26 mouse cellular contexts compared by ENCODE assay signal in genomic region chr1:41133946-41134345, GRCm38 (mm10).
A peak's percentile ranks its signal among the peaks of the same experiment; 100 is the strongest.
DNase-seq lines count a peak whose midpoint lies in the region; ATAC-seq and TF ChIP-seq lines count a peak whose summit lies in the region.
"Had no signal": no experiment of that assay in that cellular context is flagged by ENCODE, and none has a peak within 500 bp of the region (broad histone marks: within the 10 kb centered on the region; RNA-seq: fewer than 3 reads in every experiment).

No protein-coding gene starts in this region.

- H3K27me3 ChIP-seq in heart, embryonic 16.5 days (ENCODE audit: control insufficient read depth, insufficient read depth, low read length) = no peaks in the 10 kb centered on the region
- H3K27me3 ChIP-seq: hindbrain, embryonic 12.5 days; liver, embryonic 13.5 days; midbrain, embryonic 15.5 days; neural tube, embryonic 13.5 days had no signal

- peaks cover 8% of the 10 kb centered on the region for H3K4me1 ChIP-seq in heart, embryonic 16.5 days (ENCODE audit: control insufficient read depth, insufficient read depth, low read length)
- H3K4me1 ChIP-seq: liver, embryonic 13.5 days; midbrain, embryonic 15.5 days had no signal

- TF ChIP-seq POLR2A in brain, embryonic 14.5 days (IDR thresholded peaks at IDR 0.05; ENCODE audit: borderline replicate concordance, extremely low read depth, insufficient read depth, insufficient read length, poor library complexity, severe bottlenecking) = no peak

- 14% methylated on average over 8 of the region's 8 CpGs for WGBS in heart, embryonic 16.5 days

- TF ChIP-seq CTCF in brain, embryonic 14.5 days (IDR thresholded peaks at IDR 0.05; ENCODE audit: borderline replicate concordance, extremely low read depth, insufficient read depth, insufficient read length) = no peak

- H3K4me2 ChIP-seq in heart, embryonic 16.5 days (ENCODE audit: low read depth, low read length) = peak overlapping the region; percentile 23; the same call in 1 of the 2 replicates
- H3K4me2 ChIP-seq: embryonic facial prominence, embryonic 12.5 days; forebrain, embryonic 12.5 days; hindbrain, embryonic 12.5 days; liver, embryonic 13.5 days; midbrain, embryonic 15.5 days; neural tube, embryonic 13.5 days had no signal

- H3K36me3 ChIP-seq in heart, embryonic 16.5 days (ENCODE audit: control insufficient read depth, insufficient read depth) = no peaks in the 10 kb centered on the region
- H3K36me3 ChIP-seq: embryonic facial prominence, embryonic 12.5 days; forebrain, embryonic 12.5 days; hindbrain, embryonic 12.5 days; liver, embryonic 13.5 days; midbrain, embryonic 15.5 days; neural tube, embryonic 13.5 days had no signal

- no peak overlapping the region for H3K4me3 ChIP-seq in heart, embryonic 16.5 days (ENCODE audit: low read length)
- H3K4me3 ChIP-seq: embryonic facial prominence, embryonic 12.5 days; erythroblast, embryonic 14.5 days; forebrain, embryonic 12.5 days; heart, adult 2 months; hindbrain, embryonic 12.5 days; liver, embryonic 13.5 days; midbrain, embryonic 15.5 days; neural tube, embryonic 13.5 days had no signal

- H3K9me3 ChIP-seq in heart, embryonic 16.5 days (replicated peaks; ENCODE audit: control insufficient read depth, low read length) = no peaks in the 10 kb centered on the region
- H3K9me3 ChIP-seq: embryonic facial prominence, embryonic 12.5 days; forebrain, embryonic 12.5 days; hindbrain, embryonic 12.5 days; midbrain, embryonic 15.5 days; neural tube, embryonic 13.5 days had no signal

- DNase-seq in lung, postnatal 10 days = peak; percentile 11
- no peak for DNase-seq in lung, postnatal 25 days (ENCODE audit: low spot score)
- DNase-seq in brain, embryonic 14.5 days (ENCODE audit: low read depth) = peak; percentile 37
- no peak for DNase-seq in spleen, postnatal 14 days (ENCODE audit: low spot score in 2 of 2)
- DNase-seq in embryo, embryonic 10 days (ENCODE audit: low spot score) = no peak
- no peak for DNase-seq in frontal cortex, postnatal 14 days (ENCODE audit: low spot score in 2 of 2)
- DNase-seq: adrenal gland, postnatal 36 days; cerebellum, adult 11-12 months; cerebellum, postnatal 14 days; gastrocnemius, postnatal 14 days; kidney, adult 11 months; kidney, postnatal 4 days; liver, embryonic 13.5 days; lung, adult 2 months; right cerebral cortex, postnatal 4 days; thymus, adult 18-20 months; thymus, postnatal 36 days had no signal

- H3K9ac ChIP-seq in heart, embryonic 16.5 days (ENCODE audit: low read length) = no peak overlapping the region
- H3K9ac ChIP-seq: embryonic facial prominence, embryonic 12.5 days; forebrain, embryonic 12.5 days; hindbrain, embryonic 12.5 days; liver, embryonic 13.5 days; midbrain, embryonic 15.5 days; neural tube, embryonic 13.5 days had no signal

- peak overlapping the region; percentile 54 for H3K27ac ChIP-seq in heart, embryonic 16.5 days (ENCODE audit: low read length)
- H3K27ac ChIP-seq: embryonic facial prominence, embryonic 12.5 days; forebrain, embryonic 12.5 days; heart, adult 2 months; hindbrain, embryonic 12.5 days; liver, embryonic 13.5 days; macrophage; midbrain, embryonic 15.5 days; neural tube, embryonic 13.5 days had no signal

- peak; percentile 58; the same call in 1 of the 2 replicates for ATAC-seq in heart, embryonic 16.5 days (replicated peaks; ENCODE audit: extremely low read depth, insufficient read depth, low FRiP score)
- ATAC-seq: midbrain, embryonic 15.5 days had no signal

Comparison
In these comparisons a context has a peak if more than half of its experiments do, and no peak if none do; other contexts are left out.
1. DNase-seq: peak in lung, postnatal 10 days (single experiment) and brain, embryonic 14.5 days (single experiment); none in lung, postnatal 25 days (single experiment), spleen, postnatal 14 days (0 of 2), embryo, embryonic 10 days (single experiment) and frontal cortex, postnatal 14 days (0 of 2).